Mouse (Mus musculus): ENCODE results near the gene Setd6. TPM values are rescaled to one million over a fixed set of nuclear protein-coding genes. Genes with fewer than 3 reads are reported as not detected.

The Setd6 gene
- polyA plus RNA-seq, 1 experiment: 7.2 TPM

GRCm38 (mm10) chr8:95760323-95760722 is 44.6 kb downstream of the Setd6 start:
- WGBS: 69% methylated on average over 6 of the region's 6 CpGs
- no peaks in the 10 kb centered on the region for H3K27me3 ChIP-seq (ENCODE audit: control insufficient read depth, insufficient read depth, low read length)

GRCm38 (mm10) chr8:95764133-95764532 is 48.5 kb downstream of the Setd6 start:
- H3K36me3 ChIP-seq (ENCODE audit: control insufficient read depth, insufficient read depth, low read length): peaks cover 46% of the 10 kb centered on the region
- 93% methylated on average over 1 of the region's 1 CpGs for WGBS
- H3K4me1 ChIP-seq (ENCODE audit: control insufficient read depth, insufficient read depth, insufficient read length): no peaks in the 10 kb centered on the region

More at GRCm38 (mm10) chr8:95760323-95760722, 44.6 kb downstream of the Setd6 start:
- TF ChIP-seq CTCF (IDR thresholded peaks at IDR 0.05; ENCODE audit: extremely low read depth, insufficient read depth, insufficient read length, insufficient replicate concordance) (no peak), POLR2A (IDR thresholded peaks at IDR 0.05; ENCODE audit: low read depth, low read length) (no peak)
- H3K4me3 ChIP-seq (ENCODE audit: extremely low read depth, insufficient read depth, insufficient read length): no peak overlapping the region
- DNase-seq (ENCODE audit: low read depth in 1 of 2, low spot score in 2 of 2): no peak
- no peak overlapping the region for H3K27ac ChIP-seq (ENCODE audit: insufficient read depth, low read length)
- H3K36me3 ChIP-seq (ENCODE audit: control insufficient read depth, insufficient read depth, low read length): peaks cover 44% of the 10 kb centered on the region
- H3K4me1 ChIP-seq (ENCODE audit: control insufficient read depth, insufficient read depth, insufficient read length): no peaks in the 10 kb centered on the region

More at GRCm38 (mm10) chr8:95764133-95764532, 48.5 kb downstream of the Setd6 start:
- TF ChIP-seq POLR2A (IDR thresholded peaks at IDR 0.05; ENCODE audit: low read depth, low read length) (no peak), CTCF (IDR thresholded peaks at IDR 0.05; ENCODE audit: extremely low read depth, insufficient read depth, insufficient read length, insufficient replicate concordance) (no peak)
- no peak for DNase-seq (ENCODE audit: low read depth in 1 of 2, low spot score in 2 of 2)
- H3K27me3 ChIP-seq (ENCODE audit: control insufficient read depth, insufficient read depth, low read length): no peaks in the 10 kb centered on the region
- no peak overlapping the region for H3K4me3 ChIP-seq (ENCODE audit: extremely low read depth, insufficient read depth, insufficient read length)
- no peak overlapping the region for H3K27ac ChIP-seq (ENCODE audit: insufficient read depth, low read length)

Other genes starting within 250 kb of the Setd6 start
- 10.3 and 12.9 TPM in 2 replicates for gene Csnk2a2, start 225.8 kb upstream of the Setd6 start, polyA plus RNA-seq (2012; rRNA removed)
- gene Ccdc113, start 181.8 kb upstream of the Setd6 start, polyA plus RNA-seq (2012; rRNA removed): not detected in 2 replicates
- gene Prss54, start 139.5 kb upstream of the Setd6 start, polyA plus RNA-seq (2012; rRNA removed): not detected in 2 replicates
- gene Gins3, start 82.4 kb upstream of the Setd6 start, polyA plus RNA-seq (2012; rRNA removed): 1.8 and 2.1 TPM in 2 replicates
- gene Ndrg4, start 38.9 kb upstream of the Setd6 start, polyA plus RNA-seq (2012; rRNA removed): 1.2 and 2.0 TPM in 2 replicates
- 68.2 and 74.1 TPM in 2 replicates for gene Cnot1, start 91.6 kb downstream of the Setd6 start, polyA plus RNA-seq (2012; rRNA removed)
- 21.6 and 24.9 TPM in 2 replicates for gene Sap18b, start 109.5 kb downstream of the Setd6 start, polyA plus RNA-seq (2012; rRNA removed)
- gene Slc38a7, start 137.7 kb downstream of the Setd6 start, polyA plus RNA-seq (2012; rRNA removed): 14.9 and 20.1 TPM in 2 replicates
- 38.4 and 45.5 TPM in 2 replicates for gene Got2, start 172.7 kb downstream of the Setd6 start, polyA plus RNA-seq (2012; rRNA removed)

Data from spleen, adult 2 months (tissue).